Mouse (Mus musculus) embryonic facial prominence, embryonic 12.5 days (tissue): ENCODE results near the gene Adcy3. TPM values are rescaled to one million over a fixed set of nuclear protein-coding genes. Genes with fewer than 3 reads are reported as not detected.

Experiments
- ATAC-seq: fragments of 200-750 bp; cut with Nextera tagmentation; 2 replicates; pipeline ENCODE4 v1.8.0; 2017; ENCODE audit not compliant: insufficient number of reproducible peaks, insufficient read depth, low FRiP score, low TSS enrichment
- H3K27ac ChIP-seq: fragments of 300-500 bp; sonication (generic); 2 replicates; pipeline ENCODE4 v1.5.1; 2016; ENCODE audit warnings: mild to moderate bottlenecking
- H3K27me3 ChIP-seq: fragments of 300-500 bp; sonication (generic); 2 replicates; pipeline ENCODE4 v1.6.1; 2016; ENCODE audit warnings: mild to moderate bottlenecking, moderate library complexity
- H3K36me3 ChIP-seq: fragments of 300-500 bp; sonication (generic); 2 replicates; pipeline ENCODE4 v1.6.1; 2016; ENCODE audit warnings: mild to moderate bottlenecking
- H3K4me1 ChIP-seq: fragments of 300-500 bp; sonication (generic); 2 replicates; pipeline ENCODE4 v1.6.1; 2016
- H3K4me2 ChIP-seq: fragments of 300-500 bp; sonication (generic); replicated peaks from 2 replicates; pipeline ENCODE4 v1.6.1; 2016; ENCODE audit warnings: mild to moderate bottlenecking, moderate library complexity
- H3K4me3 ChIP-seq: fragments of 300-500 bp; sonication (generic); 2 replicates; pipeline ENCODE4 v1.5.1; 2016; ENCODE audit warnings: mild to moderate bottlenecking
- H3K9ac ChIP-seq: fragments of 300-500 bp; sonication (generic); 2 replicates; pipeline ENCODE4 v1.6.1; 2016; ENCODE audit warnings: mild to moderate bottlenecking, moderate library complexity
- H3K9me3 ChIP-seq: fragments of 300-500 bp; sonication (generic); 2 replicates; pipeline ENCODE4 v1.6.1; 2016; ENCODE audit warnings: mild to moderate bottlenecking, moderate library complexity
- WGBS: fragments of 180-500 bp; shearing (Covaris S2); methylation state at CpG from one replicate; pipeline ENCODE4 v1.1.7; 2016; 5-methylcytosine and 5-hydroxymethylcytosine counted together
- polyA plus RNA-seq: library from polyadenylated mRNA; unstranded; fragments of >200 nt; fragmentation: Nextera tagmentation; extraction: Ambion mirVana; gene quantifications from 2 replicates; pipeline ENCODE4 v1.2.1, GENCODE M21; 2016

Gene Adcy3
- 14.7 and 16.2 TPM in 2 replicates for polyA plus RNA-seq

- H3K27ac ChIP-seq: peak within 1 kb of the TSS; percentile 69
- H3K4me2 ChIP-seq: peak within 1 kb of the TSS; percentile 85
- peak; percentile 86 for ATAC-seq
- H3K4me1 ChIP-seq: peaks cover 26% of the 10 kb centered on the region
- peak within 1 kb of the TSS; percentile 75 for H3K9ac ChIP-seq
- 0 out of 2 replicates have a peak, but pooled peaks cover 4% of the 10 kb centered on the region for H3K9me3 ChIP-seq
- peak within 1 kb of the TSS; percentile 61 for H3K4me3 ChIP-seq
- 0 out of 2 replicates have a peak, but pooled peaks cover 3% of the 10 kb centered on the region for H3K36me3 ChIP-seq
- under 1% methylated on average over 81 of the region's 83 CpGs for WGBS
- H3K27me3 ChIP-seq: no peaks in the 10 kb centered on the region
Observed at GRCm38 (mm10) chr12:4132941-4133846, at the start of gene Adcy3. Gene Adcy3, plus strand, starts transcription at chr12:4133103.

GRCm38 (mm10) chr12:4083441-4083840, 49.5 kb upstream of the Adcy3 start:
- Histone ChIP-seq H3K36me3 (peaks cover 20% of the 10 kb centered on the region), H3K4me1 (peaks cover 7% of the 10 kb centered on the region; the same call in 1 of the 2 replicates), H3K9me3 (no peaks in the 10 kb centered on the region), H3K4me2 (peak overlapping the region; percentile 62), H3K9ac (no peak overlapping the region), H3K27me3 (no peaks in the 10 kb centered on the region), H3K4me3 (peak overlapping the region; percentile 55; the same call in 1 of the 2 replicates), H3K27ac (no peak overlapping the region; the same call in 1 of the 2 replicates)
- no peak for ATAC-seq
- whole genome bisulfite sequencing: 72% methylated on average over 8 of the region's 8 CpGs

- H3K27ac ChIP-seq: no peak overlapping the region
- no peak for ATAC-seq
- no peak overlapping the region for H3K4me2 ChIP-seq
- no peaks in the 10 kb centered on the region for H3K9me3 ChIP-seq
- peaks cover 33% of the 10 kb centered on the region for H3K36me3 ChIP-seq
- H3K4me3 ChIP-seq: no peak overlapping the region
- no peak overlapping the region for H3K9ac ChIP-seq
- no peaks in the 10 kb centered on the region for H3K4me1 ChIP-seq
- H3K27me3 ChIP-seq: no peaks in the 10 kb centered on the region
- 75% methylated on average over 4 of the region's 4 CpGs for WGBS
Observed at GRCm38 (mm10) chr12:4107383-4107782, 25.5 kb upstream of the Adcy3 start.

- Histone ChIP-seq H3K27ac (no peak overlapping the region), H3K4me2 (no peak overlapping the region), H3K9ac (no peak overlapping the region), H3K36me3 (0 out of 2 replicates have a peak, but pooled peaks cover 3% of the 10 kb centered on the region), H3K4me3 (no peak overlapping the region), H3K4me1 (0 out of 2 replicates have a peak, but pooled peaks cover 5% of the 10 kb centered on the region), H3K9me3 (no peaks in the 10 kb centered on the region), H3K27me3 (no peaks in the 10 kb centered on the region)
- WGBS: 75% methylated on average over 9 of the region's 9 CpGs
- no peak for ATAC-seq
Observed at GRCm38 (mm10) chr12:4116132-4116531, 16.8 kb upstream of the Adcy3 start.

GRCm38 (mm10) chr12:4117136-4117535, 15.8 kb upstream of the Adcy3 start:
- no peak overlapping the region for H3K27ac ChIP-seq
- 0 out of 2 replicates have a peak, but pooled peaks cover 5% of the 10 kb centered on the region for H3K4me1 ChIP-seq
- 0 out of 2 replicates have a peak, but pooled peaks cover 3% of the 10 kb centered on the region for H3K36me3 ChIP-seq
- ATAC-seq: no peak
- H3K9ac ChIP-seq: no peak overlapping the region
- H3K27me3 ChIP-seq: no peaks in the 10 kb centered on the region
- no peak overlapping the region for H3K4me3 ChIP-seq
- WGBS: 83% methylated on average over 3 of the region's 3 CpGs
- H3K9me3 ChIP-seq: no peaks in the 10 kb centered on the region
- H3K4me2 ChIP-seq: no peak overlapping the region

- no peaks in the 10 kb centered on the region for H3K9me3 ChIP-seq
- H3K4me3 ChIP-seq: no peak overlapping the region
- ATAC-seq: no peak
- 0 out of 2 replicates have a peak overlapping the region, but pooled peaks have one; percentile 23 for H3K27ac ChIP-seq
- no peak overlapping the region for H3K4me2 ChIP-seq
- H3K9ac ChIP-seq: no peak overlapping the region
- WGBS: 76% methylated on average over 4 of the region's 4 CpGs
- H3K4me1 ChIP-seq: 0 out of 2 replicates have a peak, but pooled peaks cover 5% of the 10 kb centered on the region
- 0 out of 2 replicates have a peak, but pooled peaks cover 3% of the 10 kb centered on the region for H3K36me3 ChIP-seq
- no peaks in the 10 kb centered on the region for H3K27me3 ChIP-seq
Observed at GRCm38 (mm10) chr12:4117579-4117978, 15.3 kb upstream of the Adcy3 start.

- Histone ChIP-seq H3K4me3 (no peak overlapping the region), H3K4me2 (no peak overlapping the region), H3K27me3 (no peaks in the 10 kb centered on the region), H3K9ac (no peak overlapping the region), H3K27ac (no peak overlapping the region), H3K4me1 (no peaks in the 10 kb centered on the region), H3K9me3 (0 out of 2 replicates have a peak, but pooled peaks cover 4% of the 10 kb centered on the region), H3K36me3 (no peaks in the 10 kb centered on the region)
- ATAC-seq: no peak
- WGBS: 74% methylated on average over 7 of the region's 7 CpGs
Observed at GRCm38 (mm10) chr12:4127346-4127745, 5.6 kb upstream of the Adcy3 start.

GRCm38 (mm10) chr12:4133847-4134212, 927 bp downstream of the Adcy3 start:
- H3K36me3 ChIP-seq: 0 out of 2 replicates have a peak, but pooled peaks cover 3% of the 10 kb centered on the region
- 29% methylated on average over 11 of the region's 11 CpGs for WGBS
- H3K4me1 ChIP-seq: peaks cover 26% of the 10 kb centered on the region
- 0 out of 2 replicates have a peak, but pooled peaks cover 4% of the 10 kb centered on the region for H3K9me3 ChIP-seq
- ATAC-seq: peak; percentile 42; the same call in 1 of the 2 replicates
- peak overlapping the region; percentile 85 for H3K4me2 ChIP-seq
- peak overlapping the region; percentile 75 for H3K9ac ChIP-seq
- peak overlapping the region; percentile 69; the same call in 1 of the 2 replicates for H3K27ac ChIP-seq
- H3K4me3 ChIP-seq: peak overlapping the region; percentile 61
- no peaks in the 10 kb centered on the region for H3K27me3 ChIP-seq

GRCm38 (mm10) chr12:4143179-4143578, 10.3 kb downstream of the Adcy3 start:
- no peak for ATAC-seq
- H3K4me2 ChIP-seq: no peak overlapping the region
- peaks cover 2% of the 10 kb centered on the region; the same call in 1 of the 2 replicates for H3K36me3 ChIP-seq
- 85% methylated on average over 5 of the region's 5 CpGs for WGBS
- no peaks in the 10 kb centered on the region for H3K27me3 ChIP-seq
- H3K4me1 ChIP-seq: 0 out of 2 replicates have a peak, but pooled peaks cover 6% of the 10 kb centered on the region
- H3K9me3 ChIP-seq: no peaks in the 10 kb centered on the region
- H3K9ac ChIP-seq: no peak overlapping the region
- no peak overlapping the region for H3K4me3 ChIP-seq
- H3K27ac ChIP-seq: no peak overlapping the region

- no peaks in the 10 kb centered on the region for H3K9me3 ChIP-seq
- no peaks in the 10 kb centered on the region for H3K4me1 ChIP-seq
- no peak overlapping the region for H3K4me3 ChIP-seq
- no peak overlapping the region for H3K4me2 ChIP-seq
- ATAC-seq: no peak
- 0 out of 2 replicates have a peak, but pooled peaks cover 3% of the 10 kb centered on the region for H3K36me3 ChIP-seq
- H3K27me3 ChIP-seq: no peaks in the 10 kb centered on the region
- H3K9ac ChIP-seq: no peak overlapping the region
- 79% methylated on average over 2 of the region's 2 CpGs for WGBS
- no peak overlapping the region for H3K27ac ChIP-seq
Observed at GRCm38 (mm10) chr12:4150936-4151335, 18.0 kb downstream of the Adcy3 start.

GRCm38 (mm10) chr12:4151969-4152368, 19.1 kb downstream of the Adcy3 start:
- no peak for ATAC-seq
- 78% methylated on average over 3 of the region's 3 CpGs for WGBS
- no peaks in the 10 kb centered on the region for H3K27me3 ChIP-seq
- H3K27ac ChIP-seq: no peak overlapping the region
- no peak overlapping the region for H3K9ac ChIP-seq
- H3K36me3 ChIP-seq: 0 out of 2 replicates have a peak, but pooled peaks cover 3% of the 10 kb centered on the region
- no peaks in the 10 kb centered on the region for H3K4me1 ChIP-seq
- H3K9me3 ChIP-seq: no peaks in the 10 kb centered on the region
- no peak overlapping the region for H3K4me3 ChIP-seq
- no peak overlapping the region for H3K4me2 ChIP-seq
